Mouse (Mus musculus): Measurements from ENCODE around the gene C1rb.
"Not testable (repeated sequence)": the region's sequence is repeated elsewhere in the genome, so short reads cannot be mapped to it uniquely, and the experiment has no call there.

The C1rb gene

DNA sequence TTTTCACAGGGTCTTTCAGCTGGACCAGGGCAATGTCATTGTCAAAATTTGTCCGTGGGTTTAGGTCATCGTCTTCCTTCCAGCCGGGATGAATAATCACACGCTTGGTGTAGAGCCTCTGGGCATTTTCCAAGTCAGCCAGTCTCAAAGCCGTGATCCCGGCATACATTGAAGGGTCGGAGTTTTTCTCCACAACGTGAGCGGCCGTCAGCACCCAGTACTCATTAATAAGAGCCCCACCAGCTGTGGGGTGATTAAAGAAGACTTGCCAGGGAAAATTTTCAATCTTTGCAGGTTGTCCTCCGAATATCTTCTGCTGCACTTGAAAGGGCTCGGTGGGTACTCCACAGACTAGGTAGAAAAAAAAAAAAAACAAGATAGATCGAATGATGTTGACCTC, 55.5 kb downstream of the C1rb start:
- no peak for DNase-seq

DNA sequence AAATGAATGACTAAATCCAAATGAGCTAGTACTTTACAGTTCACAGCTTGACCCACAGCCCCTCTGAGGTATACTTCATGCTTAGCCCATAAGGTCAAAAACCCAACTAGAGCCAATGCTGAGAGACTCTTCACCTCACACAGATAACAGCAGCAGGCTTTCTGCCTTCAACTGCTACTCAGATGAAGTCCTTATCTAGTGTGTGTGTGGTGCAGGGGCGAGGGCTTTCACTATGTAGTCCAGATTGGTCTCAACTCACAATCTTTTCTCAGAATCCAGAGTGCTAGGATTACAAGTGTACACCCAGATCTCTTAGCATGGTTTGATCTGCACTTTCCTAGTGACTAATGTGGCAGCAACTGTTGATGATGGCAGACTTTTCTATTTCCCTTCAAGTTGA, 56.1 kb downstream of the C1rb start:
- DNase-seq = not testable (repeated sequence)

DNA sequence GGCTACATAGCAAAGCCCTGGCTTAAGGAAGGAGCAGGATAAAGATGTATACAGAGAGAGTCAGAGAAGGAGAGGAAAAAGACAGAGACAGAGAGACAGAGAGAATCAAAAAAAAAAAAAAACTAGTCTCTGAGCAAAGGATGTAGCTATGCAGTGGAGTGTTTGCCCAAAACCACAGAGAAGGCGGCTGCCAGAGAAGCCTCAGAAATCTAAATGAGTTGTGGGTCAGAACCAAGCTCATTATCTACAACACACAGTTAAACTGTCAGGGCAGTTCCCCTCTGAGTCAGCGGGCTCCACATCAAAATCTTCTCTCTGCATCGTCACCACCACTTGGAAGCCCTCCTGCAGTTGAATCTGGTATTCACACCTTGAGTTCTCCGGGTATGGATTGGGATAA, 60.7 kb downstream of the C1rb start:
- DNase-seq = no peak

All from right cerebral cortex, postnatal 14 days (tissue).